Mouse (Mus musculus): ENCODE measurements around the gene Tmem63b.

Gene Tmem63b

DNA sequence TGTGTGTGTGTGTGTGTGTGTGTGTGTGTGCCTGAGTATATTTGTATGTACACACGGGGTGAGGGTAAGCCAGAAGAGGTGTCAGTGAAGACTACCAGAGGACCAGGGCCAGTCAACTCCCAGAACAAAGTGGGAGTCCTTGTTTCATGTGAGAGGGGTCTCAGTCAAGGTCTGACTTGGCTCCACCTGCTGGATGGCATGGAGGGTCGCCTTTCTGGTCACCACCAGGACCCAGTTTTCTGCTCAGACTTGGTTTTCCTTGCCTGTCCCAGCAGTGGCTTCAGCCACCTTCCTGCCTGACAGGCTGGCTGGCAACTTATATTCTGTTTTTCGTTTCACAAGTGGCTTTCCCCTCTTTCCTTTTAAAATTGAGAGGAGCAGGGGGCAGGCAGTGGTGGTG, 20.7 kb upstream of the Tmem63b start:
- DNase-seq (ENCODE audit: extremely low read depth, insufficient read length, low spot score), result no peak

DNA sequence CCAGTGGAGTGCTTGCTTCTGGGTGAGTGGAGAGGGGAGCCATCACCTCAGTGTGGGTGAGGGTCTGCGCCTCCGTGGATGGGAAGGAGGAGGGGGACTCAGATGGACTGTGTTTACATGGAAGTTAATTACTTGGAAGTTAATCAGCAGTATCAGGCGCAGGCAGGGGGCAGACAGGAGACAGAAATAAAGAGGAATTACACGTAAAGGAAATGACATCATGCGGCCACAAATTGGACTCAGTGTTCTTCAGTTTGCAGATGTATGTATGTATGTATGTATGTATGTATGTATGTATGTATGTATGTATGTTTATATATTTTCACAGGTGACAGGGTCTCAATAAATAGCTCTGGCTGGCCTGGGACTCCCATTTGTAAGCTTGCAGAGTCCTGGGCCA, 20.1 kb upstream of the Tmem63b start:
- no peak for DNase-seq (ENCODE audit: extremely low read depth, insufficient read length, low spot score)

GRCm38 (mm10) chr17:45703187-45703586, 16.5 kb upstream of the Tmem63b start:
- DNase-seq (ENCODE audit: extremely low read depth, insufficient read length, low spot score), result no peak

GRCm38 (mm10) chr17:45702254-45702653, 15.5 kb upstream of the Tmem63b start:
- no peak for DNase-seq (ENCODE audit: extremely low read depth, insufficient read length, low spot score)

DNA sequence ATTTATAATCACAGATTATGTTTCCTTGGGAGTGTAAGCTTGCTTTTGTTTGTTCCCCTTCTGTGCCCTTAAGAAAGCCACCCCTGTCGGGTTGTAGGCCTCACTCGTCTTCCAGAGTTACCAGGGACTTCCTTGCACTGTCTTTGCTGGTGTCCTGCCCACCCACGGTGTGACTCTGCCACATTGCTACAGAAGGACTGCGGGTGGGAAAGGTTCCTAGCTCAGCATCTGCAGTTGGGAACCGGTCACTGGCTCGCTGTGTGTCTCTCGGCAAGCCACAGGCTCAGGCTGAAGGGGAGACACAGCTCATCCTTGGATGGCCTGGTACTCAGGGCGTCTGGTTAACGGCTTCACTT, 14.5 kb upstream of the Tmem63b start:
- no peak for DNase-seq (ENCODE audit: extremely low read depth, insufficient read length, low spot score)

DNA sequence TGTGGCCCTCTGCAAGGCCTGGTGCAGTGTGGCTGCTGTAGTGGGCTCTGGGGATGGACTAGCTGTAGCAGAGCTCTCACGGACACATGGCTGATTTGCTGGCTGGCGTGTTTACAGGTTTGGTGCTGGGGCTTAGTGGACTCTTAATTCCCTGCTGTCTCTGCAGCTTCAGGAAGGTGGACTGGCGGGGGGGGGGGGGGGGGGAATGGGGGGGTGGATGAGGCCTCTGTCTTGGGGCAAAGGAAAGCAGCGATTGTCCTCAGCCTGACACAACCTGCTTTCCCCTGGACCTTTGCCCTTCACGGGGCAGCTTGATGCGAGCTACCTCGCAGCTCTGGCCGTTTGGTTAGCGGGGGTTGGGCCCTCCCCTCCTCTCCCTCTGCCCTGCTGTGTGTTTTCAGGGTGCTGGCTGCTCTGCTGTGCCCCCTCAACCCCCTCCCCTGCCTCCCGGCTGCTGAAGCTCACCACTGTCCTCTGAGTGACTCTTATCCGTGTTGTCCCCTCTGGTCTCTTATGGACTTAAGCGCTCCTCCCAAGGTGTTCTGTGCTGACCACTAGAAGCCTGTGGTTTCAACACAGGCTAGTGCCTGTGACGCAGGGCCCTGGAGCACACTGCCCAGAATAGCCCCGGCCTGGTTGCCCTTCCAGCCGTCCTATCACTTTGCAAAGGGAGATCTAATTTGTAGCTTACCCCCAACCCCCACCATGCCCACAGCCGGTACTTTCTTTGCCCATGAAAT, 14.0 kb upstream of the Tmem63b start:
- DNase-seq (ENCODE audit: extremely low read depth, insufficient read length, low spot score), result no peak

DNA sequence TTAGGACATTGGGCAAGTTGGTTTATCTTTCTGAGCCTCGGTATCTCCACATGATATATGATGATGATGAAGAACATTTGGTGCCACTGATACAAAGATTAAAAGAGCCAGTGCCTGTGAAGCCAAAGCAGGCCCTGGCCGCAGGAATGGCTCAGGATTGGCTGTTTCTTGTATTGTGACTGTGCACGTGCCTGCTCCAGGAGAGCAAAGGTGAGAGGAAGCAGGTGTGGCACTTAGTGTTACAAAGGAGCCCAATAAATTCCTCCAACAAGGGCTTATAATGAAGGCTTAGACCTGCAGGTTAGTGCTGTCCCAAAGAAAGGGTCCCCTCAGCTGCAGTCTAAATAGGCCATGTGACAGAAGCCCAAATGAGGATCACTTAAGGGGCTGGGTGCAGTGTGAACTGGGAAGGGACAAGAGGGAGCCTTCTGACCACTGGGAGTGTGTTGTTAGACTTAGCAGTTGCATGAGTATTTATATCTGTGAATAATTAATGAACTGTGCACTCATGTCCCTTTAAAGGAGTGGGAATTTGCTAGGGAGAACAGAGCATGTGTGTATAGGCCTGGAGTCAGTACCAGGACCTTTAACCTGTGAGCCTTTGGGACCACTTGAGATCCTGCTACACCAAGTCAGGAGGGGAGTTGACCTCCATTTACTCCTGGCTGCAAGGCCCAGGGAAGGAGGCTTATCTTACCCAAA, 12.5 kb upstream of the Tmem63b start:
- no peak for DNase-seq (ENCODE audit: extremely low read depth, insufficient read length, low spot score)

GRCm38 (mm10) chr17:45698368-45698767, 11.7 kb upstream of the Tmem63b start:
- DNase-seq (ENCODE audit: extremely low read depth, insufficient read length, low spot score), result no peak

DNA sequence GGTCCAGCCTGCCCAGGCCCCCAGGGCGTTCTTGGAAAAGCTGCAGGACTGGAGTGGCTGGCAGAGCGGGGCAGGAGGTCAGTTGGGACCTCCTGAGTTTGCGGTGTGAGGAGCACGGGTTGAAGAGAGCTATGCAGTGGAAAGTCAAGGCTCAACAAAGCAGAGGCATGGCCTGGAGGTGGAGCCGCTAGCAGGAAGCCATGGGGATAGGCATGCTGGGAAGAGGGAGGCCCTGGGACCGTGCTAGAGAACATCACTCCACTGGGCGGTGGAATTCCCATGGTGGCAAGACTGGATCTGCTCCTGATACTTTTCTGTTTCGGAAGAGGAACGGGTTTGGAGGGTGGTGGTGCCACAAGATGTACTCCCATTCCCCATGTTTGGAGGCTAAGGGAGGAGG, 10.3 kb upstream of the Tmem63b start:
- DNase-seq (ENCODE audit: extremely low read depth, insufficient read length, low spot score), result no peak

- DNase-seq (ENCODE audit: extremely low read depth, insufficient read length, low spot score), result peak; percentile 79
Observed at GRCm38 (mm10) chr17:45695227-45696120, 8.8 kb upstream of the Tmem63b start.

- no peak for DNase-seq (ENCODE audit: extremely low read depth, insufficient read length, low spot score)
Observed at GRCm38 (mm10) chr17:45693812-45694565, 7.3 kb upstream of the Tmem63b start.

DNA sequence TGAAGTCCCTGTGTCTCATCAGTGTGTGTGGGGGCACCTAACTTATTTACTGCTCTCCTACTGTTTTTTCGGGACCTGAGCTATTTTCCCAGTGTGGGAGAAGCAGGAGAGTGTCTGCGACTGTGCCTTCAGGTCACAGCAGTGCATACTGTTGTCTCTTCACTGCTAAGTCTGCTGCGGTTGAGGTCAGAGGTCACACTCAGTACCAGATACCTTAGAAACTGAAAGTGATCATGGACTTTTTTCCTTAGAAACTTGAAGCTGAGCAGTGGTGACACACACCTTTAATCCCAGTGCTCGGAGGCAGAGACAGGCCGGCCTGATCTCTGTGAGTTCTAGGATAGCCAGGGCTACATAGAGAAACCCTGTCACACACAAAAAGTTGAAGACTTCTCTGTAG, 5.5 kb upstream of the Tmem63b start:
- no peak for DNase-seq (ENCODE audit: extremely low read depth, insufficient read length, low spot score)

DNA sequence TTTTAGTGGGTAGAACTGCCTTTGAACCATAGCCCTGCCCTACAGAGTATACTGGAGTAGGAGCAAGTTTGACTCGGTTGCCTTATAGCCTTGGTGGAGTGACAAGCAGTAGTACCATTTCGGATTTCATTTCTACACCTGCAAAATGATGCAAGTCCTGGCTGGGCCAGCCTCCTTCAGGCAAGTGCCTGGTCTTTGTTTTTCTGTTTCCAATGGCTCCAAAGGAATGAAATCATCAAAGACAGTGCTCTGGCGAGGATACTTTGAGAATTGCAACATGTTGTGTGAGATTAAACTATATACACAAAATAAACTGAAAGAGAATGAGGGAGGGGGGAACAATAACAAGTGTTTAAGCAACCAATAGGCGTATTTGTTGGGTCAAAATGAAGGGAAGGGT, 3.3 kb upstream of the Tmem63b start:
- no peak for DNase-seq (ENCODE audit: extremely low read depth, insufficient read length, low spot score)

DNA sequence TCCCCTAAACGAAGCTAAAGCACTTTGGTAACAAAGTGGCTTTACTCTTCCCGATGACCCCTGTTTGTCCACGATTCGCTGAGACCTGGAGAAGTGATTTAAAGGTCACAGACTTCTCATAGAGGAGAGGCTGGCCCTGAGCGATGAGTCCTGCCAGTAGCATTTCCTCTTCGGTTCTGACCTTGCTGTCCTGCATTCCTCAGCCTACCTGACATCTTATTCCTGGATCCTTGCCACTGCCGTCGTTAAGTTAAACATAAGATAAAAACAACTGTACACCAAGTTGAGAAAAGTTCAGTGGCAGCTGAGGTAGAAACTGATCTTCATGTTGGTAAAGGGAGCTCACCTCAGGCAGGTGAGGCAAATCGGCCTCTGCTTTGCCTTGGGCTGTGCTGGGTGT, 2.4 kb upstream of the Tmem63b start:
- DNase-seq (ENCODE audit: extremely low read depth, insufficient read length, low spot score), result no peak

DNA sequence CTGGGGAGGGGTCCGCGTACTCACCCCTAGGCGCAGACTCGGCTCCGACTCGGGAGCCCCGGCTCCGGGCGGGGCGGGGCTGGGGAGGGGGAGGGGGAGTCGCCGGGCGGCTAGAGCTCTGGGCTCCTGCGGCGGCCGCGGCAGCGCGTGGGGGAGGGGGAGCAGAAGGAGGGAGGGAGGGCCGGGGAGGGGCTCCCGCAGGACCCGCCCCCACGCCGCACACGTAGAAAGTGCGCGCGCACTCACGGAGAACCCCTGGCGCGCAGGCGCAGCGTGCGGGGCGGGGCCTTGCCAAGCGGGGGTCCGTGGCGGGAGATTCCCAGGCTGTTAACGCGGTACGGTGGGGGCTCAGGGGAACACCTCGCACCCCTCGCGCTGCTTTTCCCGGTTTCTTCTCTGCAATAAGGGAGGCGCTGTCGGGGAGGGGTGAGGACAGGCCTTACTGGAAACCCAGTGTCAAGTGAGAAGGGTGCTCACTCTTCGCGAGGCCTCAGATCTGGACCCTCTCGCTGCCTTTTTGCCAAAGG, 549 bp downstream of the Tmem63b start, which contains the start of gene Mrpl14:
Gene Mrpl14, plus strand, starts transcription at position 230 of the 527 bp plus-strand sequence.
- DNase-seq (ENCODE audit: extremely low read depth, insufficient read length, low spot score), result peak; percentile 90

DNA sequence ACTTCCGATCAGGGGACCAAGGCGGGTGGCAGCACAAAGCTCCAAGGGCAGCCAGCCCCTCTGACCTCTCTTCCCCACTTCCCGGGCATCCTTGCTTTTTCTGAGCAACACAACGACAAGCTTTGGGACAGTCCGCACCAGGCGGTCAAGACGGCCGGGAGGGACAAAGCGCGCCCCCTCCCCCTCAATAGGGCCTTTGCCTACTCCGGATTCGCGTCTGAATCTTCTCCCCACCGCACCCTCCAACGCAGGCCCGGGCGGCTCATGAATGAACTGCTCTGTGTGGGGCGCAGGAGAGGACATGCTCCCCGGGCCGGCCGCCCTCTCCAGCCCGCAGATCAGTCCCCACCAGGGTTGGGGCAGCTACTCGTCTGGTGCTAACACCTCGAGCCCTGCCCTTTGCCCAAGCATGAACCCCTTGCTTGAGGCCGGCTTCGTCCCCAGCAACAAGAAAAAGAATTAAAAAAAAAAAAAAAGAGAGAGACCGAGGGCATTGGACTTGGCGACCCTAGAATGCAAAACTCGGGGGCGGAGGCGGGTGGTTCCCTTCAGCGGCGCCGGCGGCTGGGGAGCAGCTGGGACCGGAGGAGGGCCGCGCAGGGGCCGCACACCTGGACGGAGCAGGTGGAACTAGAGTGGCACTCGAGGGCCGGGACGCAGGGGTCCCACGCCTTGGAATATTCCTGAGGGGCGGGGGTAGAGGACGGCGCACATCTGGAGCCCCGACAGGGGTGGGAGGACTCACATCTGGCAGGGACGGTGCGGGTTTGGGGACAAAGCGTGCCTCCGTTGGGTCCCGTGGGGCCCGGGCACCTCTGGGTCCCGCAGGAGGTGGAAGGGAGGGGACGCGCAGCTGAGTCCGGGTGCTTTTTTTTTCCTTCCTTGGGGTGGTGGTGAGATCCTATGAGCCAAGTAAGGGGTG, 1.3 kb downstream of the Tmem63b start:
- peak; percentile 63 for DNase-seq (ENCODE audit: extremely low read depth, insufficient read length, low spot score)

GRCm38 (mm10) chr17:45684667-45685131, 2.0 kb downstream of the Tmem63b start:
- no peak for DNase-seq (ENCODE audit: extremely low read depth, insufficient read length, low spot score)

GRCm38 (mm10) chr17:45682843-45683242, 3.9 kb downstream of the Tmem63b start:
- DNase-seq (ENCODE audit: extremely low read depth, insufficient read length, low spot score), result no peak

DNA sequence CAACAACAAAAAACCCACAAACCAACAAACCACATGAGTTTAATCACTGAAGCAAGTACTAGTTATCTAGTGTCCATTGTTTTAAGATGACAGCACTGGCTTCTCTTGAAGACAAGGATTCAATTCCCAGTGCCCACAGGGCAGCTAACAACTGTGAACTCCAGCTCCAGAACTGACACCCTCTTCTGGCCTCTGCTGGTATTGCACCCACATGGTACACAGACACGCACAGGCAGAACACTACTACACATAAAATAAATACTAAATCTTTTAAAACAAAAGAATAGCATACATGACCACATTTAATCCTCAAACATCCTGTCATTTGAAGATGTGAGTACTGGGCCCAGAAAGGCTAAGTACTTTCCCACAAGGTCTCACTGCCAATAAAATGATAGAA, 5.1 kb downstream of the Tmem63b start:
- DNase-seq (ENCODE audit: extremely low read depth, insufficient read length, low spot score), result no peak

All from 3134 (cell line).